Mouse (Mus musculus): ENCODE results near the gene Gm49711.

Gene Gm49711

DNA sequence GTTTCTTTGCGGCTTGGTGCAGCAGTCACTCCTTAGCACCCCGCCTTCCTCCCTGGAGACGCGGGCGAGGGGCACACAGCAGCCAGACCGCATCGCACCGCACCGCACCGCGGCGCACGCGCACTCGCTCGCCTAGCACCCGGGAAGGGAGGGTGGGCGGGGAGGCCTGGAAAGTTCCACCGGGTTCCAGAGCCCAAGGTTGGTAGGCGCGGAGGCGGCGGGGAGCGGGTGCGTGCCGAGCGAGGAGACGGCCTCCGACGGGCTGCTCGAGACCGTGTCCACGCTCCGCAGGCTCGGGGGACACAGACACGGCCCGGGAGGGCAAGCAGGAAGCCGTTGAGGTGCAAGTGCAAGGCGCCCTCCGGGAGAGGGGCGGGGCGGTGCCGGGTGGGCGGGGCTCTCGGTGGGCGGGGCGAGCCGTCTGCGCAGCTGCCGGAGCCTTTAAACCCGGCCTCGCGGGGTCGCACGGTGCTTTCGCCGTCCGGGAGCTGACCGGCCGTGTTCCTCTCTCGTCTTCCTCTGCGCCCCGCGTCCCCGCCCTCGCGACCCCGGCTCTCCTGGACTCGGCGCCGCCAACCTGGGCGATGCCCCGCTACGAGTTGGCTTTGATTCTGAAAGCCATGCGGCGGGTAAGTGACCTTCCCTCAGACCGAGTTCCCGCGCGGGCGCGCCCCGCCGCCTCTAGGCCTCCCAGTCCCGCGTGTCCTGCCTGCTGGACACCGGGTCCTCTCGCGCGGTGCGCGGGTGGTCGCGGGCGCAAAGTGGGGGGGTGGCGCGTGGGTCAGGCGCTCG, at the start of gene Gm49711, which contains the start of the genes Mrps6 and Slc5a3:
Gene Gm49711, plus strand, starts transcription at position 465 of the 792 bp plus-strand sequence.
Gene Mrps6, plus strand, starts transcription at position 419 of the 792 bp plus-strand sequence.
Gene Slc5a3, plus strand, starts transcription at position 471 of the 792 bp plus-strand sequence.
- DNase-seq: peak; percentile 78 to 84

DNA sequence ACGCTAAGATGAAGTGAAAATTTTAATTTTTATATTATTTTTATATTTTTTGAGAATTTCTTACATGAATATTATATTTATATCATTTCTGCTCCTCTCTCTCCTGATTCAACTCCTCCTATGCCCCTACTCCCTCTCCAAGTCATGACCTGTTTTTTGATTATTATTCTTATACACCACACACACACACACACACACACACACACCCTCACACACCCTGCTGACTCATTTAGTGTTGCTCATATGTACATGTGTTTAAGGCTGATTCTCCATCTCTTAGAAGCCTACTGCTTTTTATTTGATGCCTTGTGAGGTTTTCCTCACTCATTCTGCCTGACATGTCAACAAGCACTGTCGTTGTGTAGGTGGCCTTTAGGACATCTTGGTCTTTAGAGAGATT, 48.5 kb upstream of the Gm49711 start:
- DNase-seq: no peak

DNA sequence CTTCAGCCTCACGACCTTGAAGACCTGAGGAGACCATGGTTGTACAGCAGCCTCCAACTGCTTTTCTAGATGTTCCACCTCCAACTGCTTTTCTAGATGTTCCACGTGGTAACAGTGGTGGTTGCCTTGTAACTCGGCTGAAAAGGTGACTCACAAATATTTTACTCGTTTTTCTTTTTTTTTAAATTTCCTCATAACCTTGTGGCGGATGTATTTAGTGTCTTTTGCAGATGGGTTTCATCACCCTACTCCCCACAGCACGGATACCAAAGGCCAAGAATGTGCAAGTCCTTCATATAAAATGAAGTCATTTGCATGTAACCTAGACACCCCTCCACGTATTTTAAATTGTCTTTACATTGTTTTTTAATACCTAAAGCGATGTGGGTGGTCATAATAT, 41.3 kb upstream of the Gm49711 start:
- DNase-seq: no peak

DNA sequence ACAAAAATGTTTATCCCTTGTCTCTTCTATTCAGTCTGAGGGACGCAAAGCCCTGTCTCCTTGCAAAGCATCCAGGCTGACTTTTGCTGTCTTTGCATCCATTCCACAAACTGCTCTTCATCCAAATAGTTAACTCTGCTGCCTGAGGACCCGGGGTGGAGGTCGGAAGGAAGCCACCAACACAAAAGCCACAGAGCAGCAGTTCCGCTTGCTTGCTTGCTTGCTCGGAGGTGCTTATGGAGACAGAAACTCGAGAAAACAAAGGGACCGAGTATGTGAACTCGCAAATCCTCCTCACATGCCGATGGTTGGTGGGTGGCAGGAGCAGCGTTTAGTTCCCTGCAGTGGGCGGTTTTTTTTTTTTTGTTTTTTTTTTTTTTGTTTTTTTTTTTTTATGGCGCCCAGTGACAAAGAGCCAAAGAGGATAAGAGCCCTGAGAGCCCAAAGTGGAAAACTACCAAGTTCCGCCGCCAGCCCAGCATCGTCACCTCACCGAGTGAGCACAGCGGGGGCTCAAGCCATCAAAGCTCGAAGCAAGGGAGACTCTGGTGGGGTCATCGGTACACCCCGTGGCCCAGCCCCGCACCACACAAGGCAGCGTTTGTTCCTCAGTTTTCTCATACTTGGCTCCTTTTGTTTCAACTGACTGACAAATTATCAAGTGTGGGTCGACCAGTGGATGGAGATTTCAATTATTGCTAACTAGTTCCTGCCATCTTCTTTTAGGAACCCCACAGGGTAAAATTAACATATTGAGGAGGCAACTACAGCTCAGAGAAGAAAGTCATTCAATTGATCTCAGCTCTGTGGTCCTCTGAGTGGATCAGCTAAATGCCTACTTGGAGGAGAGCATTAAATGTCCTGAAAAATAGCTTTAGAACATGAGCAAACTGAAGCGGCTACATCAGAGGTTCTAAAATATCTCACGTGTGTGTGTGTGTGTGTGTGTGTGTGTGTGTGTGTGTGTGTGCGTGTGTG, 38.7 kb upstream of the Gm49711 start:
- peak in 1 of 2 experiments; percentile 33 for DNase-seq

DNA sequence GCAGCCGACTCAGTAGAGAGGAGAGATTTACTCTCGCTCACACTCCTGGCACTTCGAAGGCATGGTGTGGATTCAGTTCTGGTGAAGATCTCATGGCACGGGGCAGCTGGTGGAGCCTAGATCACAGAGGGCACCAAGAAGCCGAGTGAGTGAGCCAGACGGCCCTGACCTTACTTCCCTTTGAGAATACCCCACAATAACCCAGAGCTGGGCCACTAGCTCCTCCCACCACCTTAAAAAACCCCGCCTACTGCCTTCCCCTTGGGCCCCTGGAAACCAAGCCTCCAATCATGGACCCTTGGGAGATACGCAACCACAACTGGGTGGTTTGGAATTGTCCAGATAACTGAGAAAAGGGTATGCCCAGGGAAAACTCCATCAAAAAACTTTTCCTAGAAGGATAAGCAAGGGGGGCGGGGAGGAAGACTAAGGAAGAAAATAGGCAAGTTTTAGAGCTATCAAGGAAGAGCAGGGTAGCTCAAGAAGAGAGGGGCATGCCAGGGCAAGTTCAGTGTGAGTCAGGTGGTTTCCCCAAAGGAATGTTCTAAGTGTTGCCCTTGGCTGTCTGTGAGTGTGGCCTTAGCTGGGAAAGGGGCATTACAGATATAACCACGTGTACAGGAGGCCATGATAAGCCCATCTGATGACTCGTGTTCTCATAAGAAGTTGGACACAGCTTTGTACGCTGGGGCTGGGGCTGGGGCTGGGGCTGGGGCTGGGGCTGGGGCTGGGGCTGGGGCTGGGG, 36.3 kb upstream of the Gm49711 start:
- no peak for DNase-seq

DNA sequence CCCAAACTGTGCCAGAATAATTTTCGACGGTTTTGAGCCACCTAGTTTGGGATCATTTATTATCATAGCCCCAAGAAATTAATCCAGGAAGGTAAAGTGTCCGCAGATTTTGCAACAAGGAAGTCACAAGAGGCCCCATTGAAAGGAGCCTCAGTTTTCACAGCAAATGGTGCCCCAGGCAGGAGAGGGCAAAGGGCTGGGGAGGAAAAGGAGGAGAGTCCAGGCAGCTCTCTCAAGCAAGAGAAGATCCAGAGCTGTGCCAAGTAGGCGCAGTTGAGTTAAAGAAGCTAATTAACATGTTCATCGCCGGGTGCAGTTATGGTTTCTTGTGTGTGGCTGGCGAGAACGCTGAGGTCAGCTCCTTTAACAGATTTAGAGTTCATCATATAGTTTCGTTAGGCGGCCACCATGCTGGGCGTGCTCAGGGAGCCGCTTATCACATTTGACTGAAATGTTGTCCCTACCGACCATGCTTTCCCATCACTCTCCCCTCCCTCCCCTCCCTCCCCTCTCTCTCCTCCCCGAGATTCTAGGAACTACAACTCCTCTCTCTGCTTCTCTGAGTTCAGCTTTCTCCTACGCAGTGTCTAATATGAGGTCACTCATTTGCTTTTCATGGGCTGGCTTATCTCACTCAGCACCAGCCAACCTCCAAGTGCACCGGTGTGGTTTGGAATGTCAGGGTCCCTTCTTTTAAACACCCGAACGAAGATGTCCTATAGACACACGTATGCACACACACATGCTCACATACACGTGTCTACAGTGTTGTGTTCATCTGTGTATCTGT, 35.4 kb upstream of the Gm49711 start:
- no peak for DNase-seq

DNA sequence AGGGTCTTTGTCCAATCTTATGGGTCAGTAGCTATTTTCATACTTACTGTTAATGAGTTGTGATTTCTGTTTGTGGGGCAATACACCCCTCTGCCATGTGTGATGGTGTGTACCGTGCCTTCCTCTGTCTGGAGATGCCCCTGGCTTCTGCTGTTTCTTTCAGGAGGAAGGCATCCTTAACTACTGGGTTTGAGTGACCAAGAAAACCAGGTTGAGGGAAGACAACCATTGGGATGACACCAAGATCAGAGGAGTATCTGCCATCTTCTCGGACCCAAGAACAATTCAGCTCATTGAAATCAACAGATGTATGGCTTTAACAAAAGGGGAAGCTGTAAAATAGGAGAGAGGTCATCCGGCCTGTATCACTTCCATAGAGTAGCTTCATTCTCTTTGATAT, 24.8 kb upstream of the Gm49711 start:
- no peak for DNase-seq

DNA sequence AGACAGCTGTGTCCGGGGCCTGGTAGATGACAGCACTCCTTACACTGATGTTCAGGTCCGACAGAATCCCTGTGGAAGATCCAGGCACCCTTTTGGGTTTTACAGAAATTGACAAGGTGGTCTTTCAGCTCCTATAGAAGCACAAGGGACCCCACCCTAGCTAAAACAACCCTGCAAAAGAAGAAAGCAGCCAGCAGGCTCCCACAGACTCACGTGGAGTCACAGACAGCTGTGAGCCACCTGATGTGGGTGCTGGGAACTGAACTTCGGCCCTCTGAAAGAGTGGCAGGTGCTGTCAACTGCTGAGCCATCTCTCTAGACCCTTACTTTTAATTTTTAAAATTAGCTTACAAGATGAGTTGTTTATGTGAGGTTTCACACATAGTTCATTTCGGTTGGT, 23.4 kb upstream of the Gm49711 start:
- no peak for DNase-seq

DNA sequence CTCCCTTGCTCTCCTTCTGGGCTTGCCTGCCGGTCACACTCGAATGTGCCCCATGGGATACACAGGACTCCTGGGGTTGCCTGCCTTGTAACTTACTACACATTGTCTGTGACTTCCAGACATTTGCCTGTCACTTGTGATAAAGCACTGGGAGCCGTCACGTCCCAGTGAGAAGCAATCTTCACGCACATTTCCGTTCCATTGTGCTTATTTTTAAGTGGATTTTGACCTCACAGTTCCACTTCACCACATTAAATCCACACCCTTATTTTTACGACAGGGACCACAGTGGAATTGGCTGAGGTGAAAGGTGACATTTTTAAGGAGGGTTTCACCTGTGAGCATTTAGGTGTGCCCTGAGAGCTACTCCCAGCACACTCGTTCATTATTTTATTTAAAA, 21.4 kb upstream of the Gm49711 start:
- DNase-seq: no peak

DNA sequence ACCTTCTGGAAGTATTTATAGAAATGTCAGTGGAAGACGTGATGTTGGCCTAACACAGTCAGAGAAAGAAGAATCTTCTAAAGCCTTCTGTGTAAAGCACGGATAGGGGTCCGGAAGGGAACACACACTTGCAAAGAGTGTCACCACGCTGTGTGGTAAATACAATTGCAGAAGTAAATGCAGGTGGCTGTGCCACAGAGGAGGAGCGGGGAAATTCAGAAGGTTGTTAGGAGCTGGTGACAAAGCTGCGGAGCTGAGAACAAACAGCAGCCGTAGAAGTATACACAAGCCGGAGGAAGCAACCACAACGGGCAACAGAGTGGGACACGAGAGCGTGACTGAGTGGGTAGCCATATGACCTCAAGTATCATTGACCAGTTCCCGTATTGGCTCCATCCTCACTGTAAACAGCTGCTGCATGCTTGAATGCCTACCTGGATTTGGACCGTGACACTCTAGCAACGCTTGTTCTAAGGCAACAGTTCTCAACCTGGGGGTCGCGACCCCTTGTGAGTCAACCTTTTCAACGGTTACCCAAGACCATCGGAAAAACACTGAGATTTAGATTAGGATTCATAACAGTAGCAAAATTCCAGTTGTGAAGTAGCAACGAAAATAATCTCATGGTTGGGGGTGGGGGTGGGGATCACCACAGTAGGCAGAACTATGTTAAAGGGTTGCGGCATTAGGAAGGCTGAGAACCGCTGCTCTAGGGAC, 20.1 kb upstream of the Gm49711 start:
- DNase-seq: no peak

DNA sequence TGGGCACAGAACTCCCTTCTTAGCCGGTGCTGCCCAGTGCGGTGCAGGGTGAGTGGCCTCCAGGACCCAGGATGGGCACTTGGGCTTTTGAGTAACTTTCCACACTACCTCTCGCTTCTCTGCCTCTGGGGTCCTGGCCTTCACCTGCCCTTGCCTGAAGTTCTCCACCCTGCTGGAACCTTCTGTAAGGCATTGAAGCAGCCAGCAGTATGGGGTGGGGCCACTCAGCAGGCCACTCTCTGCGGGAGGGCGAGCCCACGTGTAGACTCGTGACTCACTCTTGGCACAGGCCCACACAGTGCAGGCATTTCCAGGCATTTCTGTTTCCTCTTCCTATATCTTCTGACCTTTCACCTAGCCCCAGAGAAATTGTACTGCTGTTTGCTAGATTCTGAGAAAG, 18.7 kb upstream of the Gm49711 start:
- DNase-seq: no peak

DNA sequence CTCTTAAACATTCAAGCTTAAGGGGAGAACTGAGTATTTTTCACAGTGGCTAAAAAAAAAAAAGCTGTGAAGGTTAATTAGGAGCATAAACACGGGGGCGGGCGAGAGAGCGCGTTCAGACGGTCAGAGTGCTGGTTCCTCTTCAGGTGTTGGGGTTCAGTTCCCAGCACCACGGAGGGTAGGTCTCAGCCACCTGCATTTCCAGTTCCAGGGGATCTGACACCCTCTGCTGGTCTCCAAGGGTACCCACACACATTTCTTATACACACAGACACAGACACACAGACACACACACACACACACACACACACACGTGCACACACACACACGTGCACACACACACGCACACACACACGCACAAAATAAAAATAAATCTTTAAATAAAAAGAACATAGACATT, 18.1 kb upstream of the Gm49711 start:
- no peak for DNase-seq

DNA sequence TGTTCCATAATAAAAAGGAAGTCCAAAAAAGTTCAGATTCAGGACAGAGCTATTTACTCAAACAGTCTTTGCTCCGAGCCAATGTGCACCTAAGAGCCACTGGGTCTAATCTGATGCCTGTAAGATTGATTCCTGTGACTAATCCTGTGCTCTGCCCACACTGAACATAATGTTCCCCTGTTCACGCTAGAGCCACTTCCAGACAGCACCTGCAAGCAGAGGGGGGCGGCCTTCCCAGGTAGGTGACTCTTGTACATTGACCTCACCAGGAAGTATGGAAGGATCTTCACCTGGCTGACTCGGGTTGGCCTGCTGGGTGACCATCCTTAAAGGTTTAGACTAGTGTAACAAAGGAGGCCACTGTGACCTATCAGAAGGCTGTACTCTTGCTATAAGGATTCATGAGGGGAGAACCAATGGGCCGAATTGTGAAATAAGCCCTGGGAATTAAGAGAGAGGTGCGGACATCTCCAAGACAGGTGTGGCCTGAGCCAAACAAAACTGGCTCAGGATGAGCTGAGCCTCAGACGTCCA, 6.3 kb upstream of the Gm49711 start:
- DNase-seq: no peak

DNA sequence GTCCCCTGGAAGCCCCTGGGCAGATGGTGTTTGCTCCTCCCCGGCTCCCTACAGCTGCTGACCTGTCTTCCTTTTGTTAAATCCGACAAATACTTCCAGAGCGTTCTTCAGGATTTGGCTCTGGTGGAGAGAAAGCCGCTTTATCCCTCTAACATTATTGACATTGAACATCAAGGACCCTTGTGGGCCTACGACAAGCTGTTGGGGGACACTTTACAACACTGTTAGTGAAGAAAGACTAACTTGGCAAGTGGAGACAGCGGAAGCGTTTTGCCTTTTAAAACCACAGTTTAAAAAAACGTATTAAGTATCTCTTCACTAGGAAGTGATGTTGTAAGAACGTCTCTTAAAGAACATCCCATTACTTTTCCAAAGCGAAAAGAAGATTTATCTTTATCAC, 5.5 kb upstream of the Gm49711 start:
- DNase-seq: no peak

DNA sequence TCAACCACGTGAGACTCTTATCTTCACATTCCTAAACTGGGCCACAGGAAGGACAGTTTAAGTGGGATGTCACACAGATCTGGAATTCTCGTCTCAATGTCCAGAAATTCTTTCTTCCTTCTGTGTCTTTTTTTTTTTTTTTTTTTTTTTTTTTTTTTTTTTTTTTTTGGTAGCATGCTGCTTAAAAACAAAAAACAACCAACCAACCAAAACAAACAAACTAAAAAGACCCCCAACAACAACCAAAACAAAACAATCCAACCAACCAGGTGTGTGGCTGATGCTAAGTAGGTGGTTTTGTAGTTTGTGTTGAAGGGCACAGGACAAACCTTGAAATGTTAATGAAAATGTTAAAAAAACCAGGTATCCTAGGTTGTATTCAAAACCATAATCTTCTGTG, 1.4 kb upstream of the Gm49711 start:
- DNase-seq: no peak

DNA sequence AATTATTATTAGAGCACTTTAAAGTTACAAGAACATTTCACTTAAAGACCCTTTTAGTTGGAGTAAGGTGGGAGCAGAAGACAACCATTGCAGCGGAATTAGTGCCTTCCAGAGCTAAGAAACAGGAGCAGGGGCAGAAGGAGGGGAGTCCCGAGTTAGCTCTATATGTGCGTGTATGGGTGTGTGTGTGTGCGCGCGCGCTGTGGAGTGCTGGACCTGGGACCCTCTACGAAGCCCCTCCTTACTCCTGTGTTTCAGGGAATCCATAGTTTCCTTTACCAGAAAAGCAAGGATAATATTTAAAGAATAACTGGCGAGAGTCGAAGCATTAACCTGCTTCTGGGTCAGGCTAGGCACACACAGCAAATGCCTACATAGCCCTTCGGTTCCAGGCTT, 662 bp upstream of the Gm49711 start:
- no peak for DNase-seq

DNA sequence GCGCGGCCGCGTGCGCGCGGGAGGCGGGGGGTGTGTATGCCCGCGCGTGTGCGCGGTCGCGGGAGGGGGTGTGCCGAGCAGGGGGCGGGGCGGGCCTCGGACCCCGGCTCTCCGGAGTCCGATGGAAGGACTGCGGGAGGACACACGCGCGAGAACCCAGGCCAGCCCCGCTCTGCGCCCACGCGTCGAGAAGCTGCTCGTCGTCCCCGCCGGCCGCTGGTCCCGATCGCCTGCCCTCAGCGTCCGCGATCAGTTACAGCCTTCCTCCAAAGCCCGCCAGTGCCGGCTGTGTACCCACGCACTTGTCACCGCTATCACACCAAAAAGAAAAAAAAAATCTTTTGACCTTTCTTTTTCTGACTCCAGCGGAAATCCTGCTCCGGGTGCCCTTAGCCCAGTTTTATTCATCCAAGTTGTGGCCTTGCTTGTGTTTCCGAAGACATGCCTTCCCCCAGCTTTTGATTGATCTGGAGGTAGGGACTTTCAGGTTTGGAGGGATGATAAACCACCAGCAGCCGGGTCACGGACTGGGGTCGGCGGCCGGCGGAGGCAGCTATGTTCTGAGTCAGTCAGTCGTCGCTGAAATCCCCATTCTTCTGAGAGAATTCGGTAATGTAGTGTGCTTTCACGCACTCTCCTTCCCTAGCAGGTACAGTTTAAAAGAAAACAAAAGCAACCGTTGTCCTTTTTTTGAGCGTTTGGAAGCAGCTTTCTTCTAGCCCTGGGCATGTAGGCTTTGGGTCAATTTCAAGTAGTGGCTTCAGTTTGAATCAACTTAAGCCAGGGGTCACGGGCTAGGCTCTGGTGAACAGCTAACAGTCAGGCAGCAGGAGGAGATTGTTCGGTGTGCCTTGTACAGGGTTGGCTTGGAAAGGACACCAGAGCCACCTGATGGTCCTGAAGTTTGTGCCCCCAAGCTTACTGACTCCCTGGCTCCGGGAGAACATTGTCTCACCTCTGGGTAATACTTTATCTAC, 816 bp downstream of the Gm49711 start:
- no peak for DNase-seq

DNA sequence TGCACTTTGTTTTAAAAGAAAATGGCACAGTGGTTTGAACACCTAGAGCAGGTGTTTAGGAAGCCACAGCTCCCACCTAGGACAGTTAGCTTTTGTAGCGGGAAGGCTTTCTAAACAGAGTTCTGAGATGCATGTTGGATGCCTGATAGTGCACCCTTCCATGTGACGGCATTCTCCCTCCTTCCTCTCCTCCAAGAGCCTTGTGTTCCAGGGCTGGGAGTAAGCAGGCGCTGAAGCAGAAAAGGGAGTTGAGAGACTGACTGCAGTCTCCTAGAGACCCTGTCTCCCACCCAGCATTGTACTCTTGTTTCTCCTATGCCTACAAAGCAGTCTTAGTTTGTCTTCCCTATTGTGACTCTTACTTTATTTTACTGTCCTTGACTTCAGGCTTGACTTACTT, 2.1 kb downstream of the Gm49711 start:
- no peak for DNase-seq

DNA sequence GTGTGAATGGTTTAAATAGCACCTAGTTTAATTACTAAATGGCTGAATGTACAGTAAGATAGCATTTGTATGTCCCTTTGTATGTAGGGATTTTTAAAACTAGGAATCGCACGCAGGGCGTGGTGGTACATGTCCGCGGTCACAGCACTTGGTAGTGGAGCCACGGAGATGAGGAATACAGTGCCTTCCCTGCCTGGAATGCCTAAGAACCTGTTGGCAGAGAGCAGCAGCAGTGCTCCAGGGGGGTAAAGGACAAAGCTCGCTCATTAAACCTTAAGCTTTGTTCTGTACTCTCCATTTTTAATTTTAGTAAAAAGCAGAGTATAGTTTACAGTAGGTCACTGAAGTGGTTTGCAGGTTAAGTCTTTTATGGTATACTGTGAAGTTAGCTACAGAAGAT, 3.5 kb downstream of the Gm49711 start:
- no peak for DNase-seq

DNA sequence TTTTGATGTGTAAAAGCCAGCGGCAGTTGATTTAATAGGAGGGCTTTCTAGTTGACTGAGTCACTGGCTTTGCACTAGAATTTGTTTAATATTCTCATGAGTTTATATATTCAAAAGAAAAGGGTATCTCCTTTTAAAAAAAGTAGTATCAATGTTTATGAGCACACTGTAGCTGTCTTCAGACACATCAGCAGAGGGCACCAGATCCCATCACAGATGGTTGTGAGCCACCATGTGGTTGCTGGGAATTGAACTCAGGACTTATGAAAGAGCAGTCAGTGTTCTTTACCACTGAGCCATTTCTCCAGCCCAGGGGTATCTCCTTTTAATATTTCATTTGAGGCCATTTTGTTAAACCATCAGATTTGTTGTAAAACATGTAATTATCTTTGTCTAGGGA, 4.7 kb downstream of the Gm49711 start:
- DNase-seq: no peak

Measured in spleen, adult 18-20 months (tissue).